Mouse (Mus musculus): Measurements from ENCODE around the gene Pafah1b3. TPM values are rescaled to one million over a fixed set of nuclear protein-coding genes. Genes with fewer than 3 reads are reported as not detected.
"Not testable (repeated sequence)": the region's sequence is repeated elsewhere in the genome, so short reads cannot be mapped to it uniquely, and the experiment has no call there.

The Pafah1b3 gene
- total RNA-seq, 2 experiments from 2014 or later, result 12.8 to 16.0 TPM

- DNase-seq, result no peak
- intact Hi-C loops (cut with DNase I), result no loop called here
Measured at GRCm38 (mm10) chr7:25270652-25271633, 26.8 kb downstream of the Pafah1b3 start.

- peak in 1 of 2 experiments; percentile 32 for DNase-seq
Measured at GRCm38 (mm10) chr7:25269545-25270271, 28.1 kb downstream of the Pafah1b3 start.

GRCm38 (mm10) chr7:25269029-25269428 is 28.8 kb downstream of the Pafah1b3 start:
- peak in 1 of 2 experiments; percentile 24 for DNase-seq
- intact Hi-C loops (cut with DNase I), result no loop called here

More at GRCm38 (mm10) chr7:25269545-25270271, 28.1 kb downstream of the Pafah1b3 start:
- intact Hi-C loops (cut with DNase I), result no loop called here

- intact Hi-C loops (cut with DNase I), result no loop called here
- DNase-seq, result no peak
Measured at GRCm38 (mm10) chr7:25268588-25268987, 29.2 kb downstream of the Pafah1b3 start.

- intact Hi-C loops (cut with DNase I), result loop anchor here (2.0 kb wide), 1 partner anchor 17 kb away; the partner anchor contains the start of gene Erf
Measured at GRCm38 (mm10) chr7:25267751-25268463, 29.9 kb downstream of the Pafah1b3 start.

GRCm38 (mm10) chr7:25267301-25267750 is 30.5 kb downstream of the Pafah1b3 start, which contains the start of gene Cic:
Gene Cic, plus strand, starts transcription at chr7:25267704.
- intact Hi-C loops (cut with DNase I), result loop anchor here (2.0 kb wide), 1 partner anchor 17 kb away; the partner anchor contains the start of gene Erf
- DNase-seq, result peak; percentile 100

More at GRCm38 (mm10) chr7:25267751-25268463, 29.9 kb downstream of the Pafah1b3 start:
- peak; percentile 99 to 100 for DNase-seq

- DNase-seq, result peak in 1 of 2 experiments; percentile 5
- intact Hi-C loops (cut with DNase I), result loop anchor here (2.0 kb wide), 1 partner anchor 16 kb away; the partner anchor contains the start of gene Erf
Measured at GRCm38 (mm10) chr7:25266180-25266962, 31.4 kb downstream of the Pafah1b3 start.

GRCm38 (mm10) chr7:25265743-25266142 is 32.0 kb downstream of the Pafah1b3 start:
- intact Hi-C loops (cut with DNase I), result loop anchor here (2.0 kb wide), 1 partner anchor 15 kb away; the partner anchor contains the start of gene Erf
- DNase-seq, result not testable (repeated sequence)

GRCm38 (mm10) chr7:25263968-25264870 is 33.6 kb downstream of the Pafah1b3 start:
- DNase-seq, result peak in 1 of 2 experiments; percentile 1
- intact Hi-C loops (cut with DNase I), result no loop called here

GRCm38 (mm10) chr7:25261896-25262295 is 35.9 kb downstream of the Pafah1b3 start:
- intact Hi-C loops (cut with DNase I), result no loop called here
- DNase-seq, result no peak

- peak; percentile 20 to 42 for DNase-seq
- intact Hi-C loops (cut with DNase I), result loop anchor here (2.0 kb wide), 1 partner anchor 15 kb away; the partner anchor contains the start of gene Cic
Measured at GRCm38 (mm10) chr7:25251822-25252221, 46.0 kb downstream of the Pafah1b3 start.

GRCm38 (mm10) chr7:25251071-25251791 is 46.6 kb downstream of the Pafah1b3 start:
- intact Hi-C loops (cut with DNase I), result loop anchor here (2.0 kb wide), 1 partner anchor 16 kb away; the partner anchor contains the start of gene Cic
- DNase-seq, result peak; percentile 84 to 88

- peak; percentile 96 to 97 for DNase-seq
- intact Hi-C loops (cut with DNase I), result loop anchor here (2.0 kb wide), 1 partner anchor 16 kb away; the partner anchor contains the start of gene Cic
Measured at GRCm38 (mm10) chr7:25250141-25250972, 47.4 kb downstream of the Pafah1b3 start, which contains the start of gene Erf. Gene Erf, minus strand, starts transcription at chr7:25250761.

GRCm38 (mm10) chr7:25249314-25250140 is 48.3 kb downstream of the Pafah1b3 start:
- intact Hi-C loops (cut with DNase I), result loop anchor here (2.0 kb wide), 1 partner anchor 17 kb away; the partner anchor contains the start of gene Cic
- peak; percentile 84 to 85 for DNase-seq

- intact Hi-C loops (cut with DNase I), result loop anchor here (1.0 kb wide), 1 partner anchor 29 kb away; no protein-coding TSS in a partner anchor
- DNase-seq, result no peak
Measured at GRCm38 (mm10) chr7:25248846-25249313, 48.9 kb downstream of the Pafah1b3 start.

Measured in heart, postnatal 10 days (tissue).